Mouse (Mus musculus): Measurements from ENCODE around the gene Klk15. TPM values are rescaled to one million over a fixed set of nuclear protein-coding genes. Genes with fewer than 3 reads are reported as not detected.

Gene Klk15
- polyA plus RNA-seq (2014; fragmentation: Illumina TruSeq; extraction: RNeasy Lipid Tissue Mini Kit (QIAGEN cat#74804); ENCODE audit: low read depth, low replicate concordance) = not detected

GRCm38 (mm10) chr7:43933440-43933839 is at the start of gene Klk15:
Gene Klk15 (plus strand): TSS chr7:43933740.

GRCm38 (mm10) chr7:43950364-43950763 is 16.8 kb downstream of the Klk15 start, which contains the start of gene Klk1b8:
Gene Klk1b8 (plus strand): TSS chr7:43950664.

GRCm38 (mm10) chr7:43966451-43966850 is 32.9 kb downstream of the Klk15 start, which contains the start of gene Klk1b1:
Gene Klk1b1 (plus strand): TSS chr7:43966751.

GRCm38 (mm10) chr7:43975761-43976160 is 42.2 kb downstream of the Klk15 start, which contains the start of gene Klk1b9:
Gene Klk1b9 (plus strand): TSS chr7:43976061.

Other genes with a start within 250 kb of the Klk15 start
- not detected for gene Klk14, start 243.3 kb upstream of the Klk15 start, polyA plus RNA-seq (2014; fragmentation: Illumina TruSeq; extraction: RNeasy Lipid Tissue Mini Kit (QIAGEN cat#74804); ENCODE audit: low read depth, low replicate concordance)
- gene Klk13, start 221.2 kb upstream of the Klk15 start, polyA plus RNA-seq (2014; fragmentation: Illumina TruSeq; extraction: RNeasy Lipid Tissue Mini Kit (QIAGEN cat#74804); ENCODE audit: low read depth, low replicate concordance) = not detected
- gene Klk12, start 164.8 kb upstream of the Klk15 start, polyA plus RNA-seq (2014; fragmentation: Illumina TruSeq; extraction: RNeasy Lipid Tissue Mini Kit (QIAGEN cat#74804); ENCODE audit: low read depth, low replicate concordance) = not detected
- gene Klk11, start 159.1 kb upstream of the Klk15 start, polyA plus RNA-seq (2014; fragmentation: Illumina TruSeq; extraction: RNeasy Lipid Tissue Mini Kit (QIAGEN cat#74804); ENCODE audit: low read depth, low replicate concordance) = not detected
- not detected for gene Klk10, start 152.7 kb upstream of the Klk15 start, polyA plus RNA-seq (2014; fragmentation: Illumina TruSeq; extraction: RNeasy Lipid Tissue Mini Kit (QIAGEN cat#74804); ENCODE audit: low read depth, low replicate concordance)
- gene Klk9, start 141.8 kb upstream of the Klk15 start, polyA plus RNA-seq (2014; fragmentation: Illumina TruSeq; extraction: RNeasy Lipid Tissue Mini Kit (QIAGEN cat#74804); ENCODE audit: low read depth, low replicate concordance) = not detected
- gene Klk8, start 136.2 kb upstream of the Klk15 start, polyA plus RNA-seq (2014; fragmentation: Illumina TruSeq; extraction: RNeasy Lipid Tissue Mini Kit (QIAGEN cat#74804); ENCODE audit: low read depth, low replicate concordance) = 8.1 TPM
- gene Klk7, start 122.4 kb upstream of the Klk15 start, polyA plus RNA-seq (2014; fragmentation: Illumina TruSeq; extraction: RNeasy Lipid Tissue Mini Kit (QIAGEN cat#74804); ENCODE audit: low read depth, low replicate concordance) = not detected
- gene Klk6, start 109.2 kb upstream of the Klk15 start, polyA plus RNA-seq (2014; fragmentation: Illumina TruSeq; extraction: RNeasy Lipid Tissue Mini Kit (QIAGEN cat#74804); ENCODE audit: low read depth, low replicate concordance) = not detected
- not detected for gene Klk5, start 91.8 kb upstream of the Klk15 start, polyA plus RNA-seq (2014; fragmentation: Illumina TruSeq; extraction: RNeasy Lipid Tissue Mini Kit (QIAGEN cat#74804); ENCODE audit: low read depth, low replicate concordance)
- not detected for gene Klk4, start 52.6 kb upstream of the Klk15 start, polyA plus RNA-seq (2014; fragmentation: Illumina TruSeq; extraction: RNeasy Lipid Tissue Mini Kit (QIAGEN cat#74804); ENCODE audit: low read depth, low replicate concordance)
- not detected for gene Klk1b8, start 16.9 kb downstream of the Klk15 start, polyA plus RNA-seq (2014; fragmentation: Illumina TruSeq; extraction: RNeasy Lipid Tissue Mini Kit (QIAGEN cat#74804); ENCODE audit: low read depth, low replicate concordance)
- not detected for gene Klk1b1, start 33.0 kb downstream of the Klk15 start, polyA plus RNA-seq (2014; fragmentation: Illumina TruSeq; extraction: RNeasy Lipid Tissue Mini Kit (QIAGEN cat#74804); ENCODE audit: low read depth, low replicate concordance)
- not detected for gene Klk1b9, start 42.3 kb downstream of the Klk15 start, polyA plus RNA-seq (2014; fragmentation: Illumina TruSeq; extraction: RNeasy Lipid Tissue Mini Kit (QIAGEN cat#74804); ENCODE audit: low read depth, low replicate concordance)
- not detected for gene Klk1b11, start 62.1 kb downstream of the Klk15 start, polyA plus RNA-seq (2014; fragmentation: Illumina TruSeq; extraction: RNeasy Lipid Tissue Mini Kit (QIAGEN cat#74804); ENCODE audit: low read depth, low replicate concordance)
- 0.45 TPM for gene Klk1b26, start 78.4 kb downstream of the Klk15 start, polyA plus RNA-seq (2014; fragmentation: Illumina TruSeq; extraction: RNeasy Lipid Tissue Mini Kit (QIAGEN cat#74804); ENCODE audit: low read depth, low replicate concordance)
- not detected for gene Klk1b27, start 118.5 kb downstream of the Klk15 start, polyA plus RNA-seq (2014; fragmentation: Illumina TruSeq; extraction: RNeasy Lipid Tissue Mini Kit (QIAGEN cat#74804); ENCODE audit: low read depth, low replicate concordance)
- gene Klk1b21, start 168.6 kb downstream of the Klk15 start, polyA plus RNA-seq (2014; fragmentation: Illumina TruSeq; extraction: RNeasy Lipid Tissue Mini Kit (QIAGEN cat#74804); ENCODE audit: low read depth, low replicate concordance) = not detected
- gene Klk1b22, start 178.9 kb downstream of the Klk15 start, polyA plus RNA-seq (2014; fragmentation: Illumina TruSeq; extraction: RNeasy Lipid Tissue Mini Kit (QIAGEN cat#74804); ENCODE audit: low read depth, low replicate concordance) = not detected
- gene Klk1b16, start 203.0 kb downstream of the Klk15 start, polyA plus RNA-seq (2014; fragmentation: Illumina TruSeq; extraction: RNeasy Lipid Tissue Mini Kit (QIAGEN cat#74804); ENCODE audit: low read depth, low replicate concordance) = not detected

Data from heart, adult 10 weeks (tissue).